Mouse (Mus musculus) liver, embryonic 13.5 days (tissue): ENCODE data around the gene Trpm7. TPM values are rescaled to one million over a fixed set of nuclear protein-coding genes. Genes with fewer than 3 reads are reported as not detected.

ENCODE experiments used
- ATAC-seq: fragments of 200-750 bp; cut with Nextera tagmentation; 2 replicates; pipeline ENCODE4 v1.8.0; 2017; ENCODE audit warnings: low read depth, mild to moderate bottlenecking, moderate number of reproducible peaks, moderate library complexity
- DNase-seq: peaks from one replicate; pipeline ENCODE4 v3.0.0; 2022
- H3K27ac ChIP-seq: fragments of 300-500 bp; sonication (generic); 2 replicates; pipeline ENCODE4 v1.5.1; 2015; ENCODE audit warnings: moderate library complexity, mild to moderate bottlenecking, inconsistent platforms
- H3K27me3 ChIP-seq: fragments of 300-500 bp; sonication (generic); 2 replicates; pipeline ENCODE4 v1.6.1; 2015; ENCODE audit warnings: mild to moderate bottlenecking, inconsistent platforms
- H3K36me3 ChIP-seq: fragments of 300-500 bp; sonication (generic); 2 replicates; pipeline ENCODE4 v1.6.1; 2015; ENCODE audit warnings: mild to moderate bottlenecking, inconsistent platforms
- H3K4me1 ChIP-seq: fragments of 300-500 bp; sonication (generic); replicated peaks from 2 replicates; pipeline ENCODE4 v1.6.1; 2015; ENCODE audit warnings: inconsistent platforms
- H3K4me2 ChIP-seq: fragments of 300-500 bp; sonication (generic); 2 replicates; pipeline ENCODE4 v1.6.1; 2015; ENCODE audit warnings: inconsistent platforms, mild to moderate bottlenecking, moderate library complexity
- H3K4me3 ChIP-seq: fragments of 300-500 bp; sonication (generic); replicated peaks from 2 replicates; pipeline ENCODE4 v1.5.1; 2015; ENCODE audit warnings: mild to moderate bottlenecking, inconsistent platforms
- H3K9ac ChIP-seq: fragments of 300-500 bp; sonication (generic); 2 replicates; pipeline ENCODE4 v1.6.1; 2015; ENCODE audit warnings: mild to moderate bottlenecking, inconsistent platforms
- H3K9me3 ChIP-seq: fragments of 300-500 bp; sonication (generic); replicated peaks from 2 replicates; pipeline ENCODE4 v1.6.1; 2016; ENCODE audit warnings: inconsistent platforms
- whole genome bisulfite sequencing: fragments of 180-500 bp; shearing (Covaris S2); methylation state at CpG from one replicate; pipeline ENCODE4 v1.1.7; 2015; ENCODE audit not compliant: insufficient replicate concordance; 5-methylcytosine and 5-hydroxymethylcytosine counted together
- polyA plus RNA-seq: library from polyadenylated mRNA; unstranded; fragments of >200 nt; fragmentation: Nextera tagmentation; extraction: Ambion mirVana; gene quantifications from 2 replicates; pipeline ENCODE4 v1.2.1, GENCODE M21; 2015

The Trpm7 gene
- polyA plus RNA-seq, 1 experiment from 2014 or later = 22.0 TPM

- DNase-seq (no peak), ATAC-seq (no peak)
- H3K4me2 ChIP-seq = no peak overlapping the region
- no peak overlapping the region for H3K4me3 ChIP-seq
- H3K9me3 ChIP-seq = no peaks in the 10 kb centered on the region
- H3K36me3 ChIP-seq = no peaks in the 10 kb centered on the region
- no peak overlapping the region for H3K27ac ChIP-seq
- no peaks in the 10 kb centered on the region; the same call in 1 of the 2 replicates for H3K4me1 ChIP-seq
- H3K27me3 ChIP-seq = no peaks in the 10 kb centered on the region
- 29% methylated on average over 1 of the region's 1 CpGs for WGBS
- no peak overlapping the region for H3K9ac ChIP-seq
Observed at GRCm38 (mm10) chr2:126776416-126776815, 99.6 kb downstream of the Trpm7 start.

GRCm38 (mm10) chr2:126775951-126776350 is 100.1 kb downstream of the Trpm7 start:
- H3K27ac ChIP-seq = no peak overlapping the region
- H3K9me3 ChIP-seq = no peaks in the 10 kb centered on the region
- H3K4me1 ChIP-seq = no peaks in the 10 kb centered on the region; the same call in 1 of the 2 replicates
- WGBS = 57% methylated on average over 4 of the region's 4 CpGs
- no peaks in the 10 kb centered on the region for H3K27me3 ChIP-seq
- H3K4me3 ChIP-seq = no peak overlapping the region
- no peak for ATAC-seq
- H3K9ac ChIP-seq = no peak overlapping the region
- H3K4me2 ChIP-seq = no peak overlapping the region
- no peak for DNase-seq
- no peaks in the 10 kb centered on the region for H3K36me3 ChIP-seq

- DNase-seq = no peak
- Histone ChIP-seq H3K36me3 (no peaks in the 10 kb centered on the region), H3K4me1 (no peaks in the 10 kb centered on the region; the same call in 1 of the 2 replicates), H3K27ac (no peak overlapping the region), H3K4me3 (no peak overlapping the region), H3K9me3 (no peaks in the 10 kb centered on the region; the same call in 1 of the 2 replicates), H3K4me2 (no peak overlapping the region), H3K27me3 (no peaks in the 10 kb centered on the region), H3K9ac (no peak overlapping the region)
- no peak for ATAC-seq
- WGBS = 57% methylated on average over 5 of the region's 5 CpGs
Observed at GRCm38 (mm10) chr2:126772217-126772616, 103.8 kb downstream of the Trpm7 start.

GRCm38 (mm10) chr2:126769431-126770181 is 106.4 kb downstream of the Trpm7 start:
- DNase-seq (no peak), ATAC-seq (no peak)
- Histone ChIP-seq H3K36me3 (no peaks in the 10 kb centered on the region), H3K9ac (no peak overlapping the region), H3K27ac (no peak overlapping the region), H3K4me3 (no peak overlapping the region), H3K9me3 (no peaks in the 10 kb centered on the region; the same call in 1 of the 2 replicates), H3K4me2 (no peak overlapping the region), H3K4me1 (peaks cover 6% of the 10 kb centered on the region; the same call in 1 of the 2 replicates), H3K27me3 (no peaks in the 10 kb centered on the region)
- WGBS = 48% methylated on average over 19 of the region's 19 CpGs

GRCm38 (mm10) chr2:126768194-126768593 is 107.8 kb downstream of the Trpm7 start:
- 63% methylated on average over 4 of the region's 4 CpGs for WGBS
- Histone ChIP-seq H3K27ac (no peak overlapping the region), H3K9me3 (no peaks in the 10 kb centered on the region; the same call in 1 of the 2 replicates), H3K36me3 (no peaks in the 10 kb centered on the region), H3K27me3 (no peaks in the 10 kb centered on the region), H3K9ac (no peak overlapping the region), H3K4me1 (peaks cover 6% of the 10 kb centered on the region; the same call in 1 of the 2 replicates), H3K4me2 (no peak overlapping the region), H3K4me3 (no peak overlapping the region)
- ATAC-seq = no peak
- DNase-seq = no peak

GRCm38 (mm10) chr2:126767599-126767998 is 108.4 kb downstream of the Trpm7 start:
- Histone ChIP-seq H3K9ac (no peak overlapping the region), H3K4me1 (peaks cover 6% of the 10 kb centered on the region; the same call in 1 of the 2 replicates), H3K4me3 (no peak overlapping the region), H3K4me2 (no peak overlapping the region), H3K9me3 (no peaks in the 10 kb centered on the region; the same call in 1 of the 2 replicates), H3K36me3 (0 out of 2 replicates have a peak, but pooled peaks cover 2% of the 10 kb centered on the region), H3K27me3 (no peaks in the 10 kb centered on the region), H3K27ac (no peak overlapping the region)
- ATAC-seq (no peak), DNase-seq (no peak)
- WGBS = 83% methylated on average over 3 of the region's 3 CpGs

GRCm38 (mm10) chr2:126765867-126766582 is 110.0 kb downstream of the Trpm7 start:
- no peak overlapping the region for H3K4me3 ChIP-seq
- H3K9me3 ChIP-seq = no peaks in the 10 kb centered on the region; the same call in 1 of the 2 replicates
- H3K36me3 ChIP-seq = peaks cover 17% of the 10 kb centered on the region
- WGBS = 46% methylated on average over 11 of the region's 11 CpGs
- no peaks in the 10 kb centered on the region for H3K27me3 ChIP-seq
- peaks cover 6% of the 10 kb centered on the region; the same call in 1 of the 2 replicates for H3K4me1 ChIP-seq
- no peak overlapping the region for H3K9ac ChIP-seq
- H3K4me2 ChIP-seq = no peak overlapping the region
- H3K27ac ChIP-seq = no peak overlapping the region
- ATAC-seq = no peak
- DNase-seq = no peak

GRCm38 (mm10) chr2:126759351-126759750 is 116.7 kb downstream of the Trpm7 start:
- no peak overlapping the region for H3K4me3 ChIP-seq
- H3K9me3 ChIP-seq = no peaks in the 10 kb centered on the region
- no peaks in the 10 kb centered on the region for H3K27me3 ChIP-seq
- 80% methylated on average over 7 of the region's 7 CpGs for WGBS
- no peak overlapping the region for H3K9ac ChIP-seq
- H3K36me3 ChIP-seq = peaks cover 79% of the 10 kb centered on the region
- DNase-seq = no peak
- H3K4me1 ChIP-seq = no peaks in the 10 kb centered on the region
- no peak overlapping the region for H3K4me2 ChIP-seq
- ATAC-seq = no peak
- H3K27ac ChIP-seq = no peak overlapping the region

GRCm38 (mm10) chr2:126755664-126756063 is 120.4 kb downstream of the Trpm7 start:
- Histone ChIP-seq H3K9ac (no peak overlapping the region), H3K9me3 (no peaks in the 10 kb centered on the region), H3K36me3 (peaks cover 87% of the 10 kb centered on the region), H3K4me3 (no peak overlapping the region), H3K4me2 (no peak overlapping the region), H3K27me3 (no peaks in the 10 kb centered on the region), H3K27ac (no peak overlapping the region), H3K4me1 (no peaks in the 10 kb centered on the region)
- 91% methylated on average over 6 of the region's 6 CpGs for WGBS
- ATAC-seq (no peak), DNase-seq (no peak)

- Histone ChIP-seq H3K4me2 (no peak overlapping the region), H3K4me1 (no peaks in the 10 kb centered on the region), H3K27ac (no peak overlapping the region), H3K9me3 (no peaks in the 10 kb centered on the region), H3K4me3 (no peak overlapping the region), H3K9ac (no peak overlapping the region), H3K27me3 (no peaks in the 10 kb centered on the region), H3K36me3 (peaks cover 50% of the 10 kb centered on the region)
- ATAC-seq (no peak), DNase-seq (no peak)
- 79% methylated on average over 5 of the region's 5 CpGs for WGBS
Observed at GRCm38 (mm10) chr2:126743389-126743788, 132.6 kb downstream of the Trpm7 start.
